Mouse (Mus musculus): ENCODE measurements around the gene Olfr286. TPM values are rescaled to one million over a fixed set of nuclear protein-coding genes. Genes with fewer than 3 reads are reported as not detected.

The Olfr286 gene
- total and polyA plus RNA-seq, 2 experiments from 2014 or later, result not detected

GRCm38 (mm10) chr15:98181856-98182570 is 52.2 kb downstream of the Olfr286 start:
- ATAC-seq, result no peak
- Histone ChIP-seq H3K4me2 (ENCODE audit: low read depth) (peak overlapping the region; percentile 63; the same call in 1 of the 2 replicates), H3K9me3 (ENCODE audit: low read length) (no peaks in the 10 kb centered on the region), H3K36me3 (ENCODE audit: insufficient read depth) (no peaks in the 10 kb centered on the region), H3K27ac (ENCODE audit: low read depth, low read length) (no peak overlapping the region), H3K4me3 (ENCODE audit: low read depth, low read length) (no peak overlapping the region), H3K9ac (no peak overlapping the region), H3K4me1 (ENCODE audit: insufficient read depth) (no peaks in the 10 kb centered on the region), H3K27me3 (ENCODE audit: insufficient read depth, low read length) (no peaks in the 10 kb centered on the region)
- 73% methylated on average over 12 of the region's 12 CpGs for WGBS
- TF ChIP-seq CTCF (IDR thresholded peaks at IDR 0.05; ENCODE audit: low read depth), result no peak
- no peak for DNase-seq

GRCm38 (mm10) chr15:98181132-98181711 is 53.0 kb downstream of the Olfr286 start:
- peak overlapping the region; percentile 53 for H3K9ac ChIP-seq
- H3K4me1 ChIP-seq (ENCODE audit: insufficient read depth), result no peaks in the 10 kb centered on the region
- H3K4me2 ChIP-seq (ENCODE audit: low read depth), result peak overlapping the region; percentile 63
- peak; percentile 87 for DNase-seq
- H3K4me3 ChIP-seq (ENCODE audit: low read depth, low read length), result peak overlapping the region; percentile 54
- H3K27ac ChIP-seq (ENCODE audit: low read depth, low read length), result peak overlapping the region; percentile 47; the same call in 1 of the 2 replicates
- H3K36me3 ChIP-seq (ENCODE audit: insufficient read depth), result no peaks in the 10 kb centered on the region
- under 1% methylated on average over 30 of the region's 30 CpGs for WGBS
- H3K9me3 ChIP-seq (ENCODE audit: low read length), result no peaks in the 10 kb centered on the region
- peak; percentile 97 for ATAC-seq
- TF ChIP-seq CTCF (IDR thresholded peaks at IDR 0.05; ENCODE audit: low read depth), result peak; percentile 82
- no peaks in the 10 kb centered on the region for H3K27me3 ChIP-seq (ENCODE audit: insufficient read depth, low read length)

GRCm38 (mm10) chr15:98180567-98181131 is 53.6 kb downstream of the Olfr286 start:
- peak overlapping the region; percentile 63 for H3K4me2 ChIP-seq (ENCODE audit: low read depth)
- peak overlapping the region; percentile 54 for H3K4me3 ChIP-seq (ENCODE audit: low read depth, low read length)
- no peaks in the 10 kb centered on the region for H3K9me3 ChIP-seq (ENCODE audit: low read length)
- H3K9ac ChIP-seq, result peak overlapping the region; percentile 53
- ATAC-seq (peak; percentile 1; the same call in 1 of the 2 replicates), DNase-seq (no peak)
- no peaks in the 10 kb centered on the region for H3K36me3 ChIP-seq (ENCODE audit: insufficient read depth)
- H3K4me1 ChIP-seq (ENCODE audit: insufficient read depth), result no peaks in the 10 kb centered on the region
- 3% methylated on average over 26 of the region's 26 CpGs for WGBS
- TF ChIP-seq CTCF (IDR thresholded peaks at IDR 0.05; ENCODE audit: low read depth), result no peak
- H3K27ac ChIP-seq (ENCODE audit: low read depth, low read length), result no peak overlapping the region; the same call in 1 of the 2 replicates
- no peaks in the 10 kb centered on the region for H3K27me3 ChIP-seq (ENCODE audit: insufficient read depth, low read length)

GRCm38 (mm10) chr15:98177320-98177719 is 56.9 kb downstream of the Olfr286 start:
- Histone ChIP-seq H3K27ac (ENCODE audit: low read depth, low read length) (no peak overlapping the region), H3K4me3 (ENCODE audit: low read depth, low read length) (no peak overlapping the region), H3K36me3 (ENCODE audit: insufficient read depth) (no peaks in the 10 kb centered on the region), H3K9me3 (ENCODE audit: low read length) (no peaks in the 10 kb centered on the region), H3K9ac (no peak overlapping the region), H3K4me1 (ENCODE audit: insufficient read depth) (no peaks in the 10 kb centered on the region), H3K27me3 (ENCODE audit: insufficient read depth, low read length) (no peaks in the 10 kb centered on the region), H3K4me2 (ENCODE audit: low read depth) (no peak overlapping the region)
- ATAC-seq (no peak), DNase-seq (no peak)
- WGBS, result 82% methylated on average over 3 of the region's 3 CpGs
- no peak for TF ChIP-seq CTCF (IDR thresholded peaks at IDR 0.05; ENCODE audit: low read depth)

Other genes starting within 250 kb of the Olfr286 start
- 7.6 and 28.3 TPM in 2 replicates for gene Col2a1, start 229.8 kb downstream of the Olfr286 start, total RNA-seq (2014; rRNA removed)
- gene Col2a1, start 229.8 kb downstream of the Olfr286 start, polyA plus RNA-seq (2015; fragmentation: Nextera tagmentation; extraction: Ambion mirVana), result 2.5 and 4.9 TPM in 2 replicates
- 90.1 and 91.9 TPM in 2 replicates for gene Pfkm, start 141.9 kb downstream of the Olfr286 start, total RNA-seq (2014; rRNA removed)
- gene Pfkm, start 141.9 kb downstream of the Olfr286 start, polyA plus RNA-seq (2015; fragmentation: Nextera tagmentation; extraction: Ambion mirVana), result 76.4 and 86.3 TPM in 2 replicates
- gene Senp1, start 140.7 kb downstream of the Olfr286 start, total RNA-seq (2014; rRNA removed), result 13.6 and 19.8 TPM in 2 replicates
- 8.5 and 12.2 TPM in 2 replicates for gene Senp1, start 140.7 kb downstream of the Olfr286 start, polyA plus RNA-seq (2015; fragmentation: Nextera tagmentation; extraction: Ambion mirVana)
- gene Asb8, start 68.8 kb downstream of the Olfr286 start, total RNA-seq (2014; rRNA removed), result 46.3 and 56.9 TPM in 2 replicates
- 36.5 and 46.8 TPM in 2 replicates for gene Asb8, start 68.8 kb downstream of the Olfr286 start, polyA plus RNA-seq (2015; fragmentation: Nextera tagmentation; extraction: Ambion mirVana)
- gene Ccdc184, start 67.3 kb downstream of the Olfr286 start, total RNA-seq (2014; rRNA removed), result 50.7 and 66.0 TPM in 2 replicates
- gene Ccdc184, start 67.3 kb downstream of the Olfr286 start, polyA plus RNA-seq (2015; fragmentation: Nextera tagmentation; extraction: Ambion mirVana), result 56.3 and 68.9 TPM in 2 replicates
- gene Olfr288, start 38.9 kb downstream of the Olfr286 start, total RNA-seq (2014; rRNA removed), result not detected in 2 replicates
- gene Olfr288, start 38.9 kb downstream of the Olfr286 start, polyA plus RNA-seq (2015; fragmentation: Nextera tagmentation; extraction: Ambion mirVana), result 0.10 TPM in 1 of 2 replicates, not detected in the other
- 0.08 and 0.29 TPM in 2 replicates for gene Gm44579, start 13.5 kb downstream of the Olfr286 start, total RNA-seq (2014; rRNA removed)
- gene Gm44579, start 13.5 kb downstream of the Olfr286 start, polyA plus RNA-seq (2015; fragmentation: Nextera tagmentation; extraction: Ambion mirVana), result 0.15 TPM in 1 of 2 replicates, not detected in the other
- 0.15 and 0.24 TPM in 2 replicates for gene Olfr287, start 13.4 kb downstream of the Olfr286 start, total RNA-seq (2014; rRNA removed)
- 0.25 and 0.45 TPM in 2 replicates for gene Olfr287, start 13.4 kb downstream of the Olfr286 start, polyA plus RNA-seq (2015; fragmentation: Nextera tagmentation; extraction: Ambion mirVana)
- gene H1fnt, start 22.8 kb upstream of the Olfr286 start, total RNA-seq (2014; rRNA removed), result not detected in 2 replicates
- gene H1fnt, start 22.8 kb upstream of the Olfr286 start, polyA plus RNA-seq (2015; fragmentation: Nextera tagmentation; extraction: Ambion mirVana), result not detected in 2 replicates
- 11.4 and 14.8 TPM in 2 replicates for gene Zfp641, start 61.7 kb upstream of the Olfr286 start, total RNA-seq (2014; rRNA removed)
- gene Zfp641, start 61.7 kb upstream of the Olfr286 start, polyA plus RNA-seq (2015; fragmentation: Nextera tagmentation; extraction: Ambion mirVana), result 3.8 and 6.6 TPM in 2 replicates
- not detected in 2 replicates for gene Olfr285, start 82.9 kb upstream of the Olfr286 start, total RNA-seq (2014; rRNA removed)
- not detected in 2 replicates for gene Olfr285, start 82.9 kb upstream of the Olfr286 start, polyA plus RNA-seq (2015; fragmentation: Nextera tagmentation; extraction: Ambion mirVana)
- 0.81 TPM in 1 of 2 replicates, not detected in the other for gene Olfr284, start 106.5 kb upstream of the Olfr286 start, total RNA-seq (2014; rRNA removed)
- not detected in 2 replicates for gene Olfr284, start 106.5 kb upstream of the Olfr286 start, polyA plus RNA-seq (2015; fragmentation: Nextera tagmentation; extraction: Ambion mirVana)
- not detected in 2 replicates for gene Olfr283, start 146.5 kb upstream of the Olfr286 start, total RNA-seq (2014; rRNA removed)
- not detected in 2 replicates for gene Olfr283, start 146.5 kb upstream of the Olfr286 start, polyA plus RNA-seq (2015; fragmentation: Nextera tagmentation; extraction: Ambion mirVana)
- gene Olfr282, start 196.8 kb upstream of the Olfr286 start, total RNA-seq (2014; rRNA removed), result not detected in 2 replicates
- gene Olfr282, start 196.8 kb upstream of the Olfr286 start, polyA plus RNA-seq (2015; fragmentation: Nextera tagmentation; extraction: Ambion mirVana), result not detected in 2 replicates
- not detected in 2 replicates for gene Olfr281, start 218.1 kb upstream of the Olfr286 start, total RNA-seq (2014; rRNA removed)
- not detected in 2 replicates for gene Olfr281, start 218.1 kb upstream of the Olfr286 start, polyA plus RNA-seq (2015; fragmentation: Nextera tagmentation; extraction: Ambion mirVana)
- gene OR5BS1P, start 235.4 kb upstream of the Olfr286 start, total RNA-seq (2014; rRNA removed), result not detected in 2 replicates
- gene OR5BS1P, start 235.4 kb upstream of the Olfr286 start, polyA plus RNA-seq (2015; fragmentation: Nextera tagmentation; extraction: Ambion mirVana), result not detected in 2 replicates
- not detected in 2 replicates for gene Lalba, start 248.3 kb upstream of the Olfr286 start, total RNA-seq (2014; rRNA removed)
- not detected in 2 replicates for gene Lalba, start 248.3 kb upstream of the Olfr286 start, polyA plus RNA-seq (2015; fragmentation: Nextera tagmentation; extraction: Ambion mirVana)

All from forebrain, postnatal 0 days (tissue).